Mouse (Mus musculus) gastrocnemius, adult 8-10 months (tissue): ENCODE data around the gene Rab6b. TPM values are rescaled to one million over a fixed set of nuclear protein-coding genes. Genes with fewer than 3 reads are reported as not detected.

ENCODE experiments used
- total RNA-seq, 4 experiments: library from RNA; stranded (reverse); gene quantifications; 2 replicates each; pipeline ENCODE4 v1.2.4; 2022

Gene Rab6b
- total RNA-seq, 4 experiments from 2014 or later: 0.73 to 2.0 (median 1.4) TPM

Other genes starting within 250 kb of the Rab6b start
- gene Slco2a1, start 123.1 kb upstream of the Rab6b start, total RNA-seq: 1 to 10 TPM in 2 of 4 experiments, under 1 TPM in 2; 0.51 to 1.1 (median 0.80) TPM
- 10 to 100 TPM; 15.1 to 18.3 (median 16.9) TPM for gene Srprb, start 90.3 kb downstream of the Rab6b start, total RNA-seq
- gene Gm20425, start 118.5 kb downstream of the Rab6b start, total RNA-seq: 1 to 10 TPM; 2.0 to 6.9 (median 3.6) TPM
- gene Trf, start 118.7 kb downstream of the Rab6b start, total RNA-seq: 10 to 100 TPM in 3 of 4 experiments, 1 to 10 TPM in 1; 3.2 to 24.7 (median 18.7) TPM
- gene 1300017J02Rik, start 193.3 kb downstream of the Rab6b start, total RNA-seq: under 1 TPM in 1 of 4 experiments, not detected in 3; 0.19 TPM
- gene Topbp1, start 193.4 kb downstream of the Rab6b start, total RNA-seq: 1 to 10 TPM; 5.1 to 8.1 (median 6.4) TPM